Mouse (Mus musculus) bone marrow, adult 2 months (tissue): ENCODE results near the gene Slc13a5. TPM values are rescaled to one million over a fixed set of nuclear protein-coding genes. Genes with fewer than 3 reads are reported as not detected.
A peak's percentile ranks its signal among the peaks of the same experiment; 100 is the strongest.

Experiments
- H3K27ac ChIP-seq: fragments of 200-500 bp; 2 replicates; pipeline ENCODE4 v1.5.1; 2012; ENCODE audit warnings: low read depth, mild to moderate bottlenecking, control low read depth, inconsistent platforms, low read length; ENCODE audit not compliant: control insufficient read depth, poor library complexity, insufficient read depth
- H3K4me1 ChIP-seq: fragments of 200-500 bp; 2 replicates; pipeline ENCODE4 v1.6.1; 2011; ENCODE audit warnings: low read length; ENCODE audit not compliant: control insufficient read depth, insufficient read depth
- H3K4me3 ChIP-seq: fragments of 200-500 bp; replicated peaks from 2 replicates; pipeline ENCODE3; 2011; ENCODE audit warnings: mild to moderate bottlenecking, low read depth, low read length, control low read depth; ENCODE audit not compliant: control insufficient read depth
- CTCF ChIP-seq: fragments of 200-500 bp; IDR thresholded peaks from 2 replicates; pipeline ENCODE4 v1.5.1; 2011; ENCODE audit warnings: low read length, control low read depth; ENCODE audit not compliant: control insufficient read depth, insufficient read depth
- POLR2A ChIP-seq: fragments of 200-500 bp; IDR thresholded peaks from 2 replicates; pipeline ENCODE4 v1.6.1; 2011; ENCODE audit warnings: low read depth, mild to moderate bottlenecking, control low read depth, low read length, borderline replicate concordance; ENCODE audit not compliant: control insufficient read depth
- whole genome bisulfite sequencing: fragments of 180-500 bp; shearing (Covaris S2); methylation state at CpG from one replicate; pipeline ENCODE4 v1.1.7; 2018; 5-methylcytosine and 5-hydroxymethylcytosine counted together
- polyA plus RNA-seq: library from polyadenylated mRNA; stranded (reverse); fragments of >200 nt; gene quantifications from 2 replicates; pipeline ENCODE4 v1.2.4, GENCODE M21; 2011; ENCODE audit warnings: low replicate concordance; ENCODE audit not compliant: missing spikeins, insufficient read depth, insufficient read length

Gene Slc13a5
- polyA plus RNA-seq, 1 experiment, result not detected

DNA sequence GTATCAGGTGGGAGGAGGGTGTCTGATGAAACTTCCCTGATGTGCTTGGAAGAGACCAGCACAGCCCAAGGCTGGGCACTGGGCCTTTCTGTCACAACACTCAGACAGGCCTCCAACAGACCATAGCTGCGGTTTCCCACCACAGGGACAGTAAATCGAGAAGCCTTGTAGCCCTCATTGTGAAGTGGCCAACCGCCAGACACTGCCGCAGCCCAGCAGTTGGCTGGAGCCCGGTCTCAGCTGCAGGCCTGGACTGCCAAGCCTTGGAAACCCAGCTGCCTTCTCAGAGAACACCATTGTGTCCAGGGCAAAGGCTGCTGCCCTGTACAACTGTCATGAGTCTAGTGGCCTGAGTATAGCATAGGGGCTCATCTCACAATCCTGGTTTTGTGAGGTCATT lies 33.0 kb downstream of the Slc13a5 start:
- WGBS, result 61% methylated on average over 5 of the region's 5 CpGs
- no peak for TF ChIP-seq POLR2A
- no peak for TF ChIP-seq CTCF
- no peak overlapping the region for H3K27ac ChIP-seq
- H3K4me3 ChIP-seq, result no peak overlapping the region
- H3K4me1 ChIP-seq, result no peaks in the 10 kb centered on the region

DNA sequence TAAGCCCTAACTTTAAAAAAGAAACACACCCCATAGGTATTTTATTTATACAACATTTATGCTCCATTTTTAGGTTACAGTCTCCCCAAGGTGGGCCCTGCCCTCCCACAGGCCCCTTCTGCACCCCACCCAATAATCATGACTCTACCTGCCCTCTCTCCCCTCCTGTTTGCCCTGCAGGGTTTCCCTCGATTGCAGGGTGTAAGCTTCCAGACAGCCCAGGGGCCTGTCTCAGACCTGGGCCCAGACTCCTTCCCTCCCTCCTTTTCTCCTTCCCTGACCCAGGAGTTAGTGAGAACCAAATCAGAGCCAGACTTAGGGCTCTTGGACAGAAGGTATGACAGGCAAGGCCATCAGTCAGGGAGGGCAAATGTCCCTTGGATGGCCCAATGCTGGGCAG lies 34.0 kb downstream of the Slc13a5 start:
- Histone ChIP-seq H3K4me1 (no peaks in the 10 kb centered on the region), H3K27ac (no peak overlapping the region), H3K4me3 (no peak overlapping the region)
- WGBS, result 67% methylated on average over 1 of the region's 1 CpGs
- TF ChIP-seq CTCF, result no peak

DNA sequence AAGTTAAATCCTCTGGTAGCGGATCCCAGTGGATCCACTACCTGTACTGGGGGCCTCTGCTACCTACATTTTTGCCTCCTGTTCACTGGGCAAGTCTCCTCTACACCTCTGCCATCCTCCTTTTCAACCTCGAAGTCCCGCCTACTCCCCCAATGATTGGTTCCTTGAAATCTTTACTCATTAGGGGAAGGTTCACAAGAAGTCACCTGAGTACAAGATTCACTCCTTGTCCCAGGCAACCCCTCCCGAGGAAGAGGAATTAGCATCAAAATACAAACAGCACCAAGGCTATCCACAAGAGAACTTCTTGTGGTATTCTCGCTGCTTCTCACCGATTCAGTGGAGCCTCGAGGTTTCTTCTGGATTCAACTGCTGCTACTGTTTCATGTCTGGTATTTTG lies 35.0 kb downstream of the Slc13a5 start:
- H3K27ac ChIP-seq, result no peak overlapping the region
- 80% methylated on average over 7 of the region's 7 CpGs for WGBS
- no peak overlapping the region for H3K4me3 ChIP-seq
- TF ChIP-seq POLR2A, result no peak
- TF ChIP-seq CTCF, result no peak
- H3K4me1 ChIP-seq, result no peaks in the 10 kb centered on the region

DNA sequence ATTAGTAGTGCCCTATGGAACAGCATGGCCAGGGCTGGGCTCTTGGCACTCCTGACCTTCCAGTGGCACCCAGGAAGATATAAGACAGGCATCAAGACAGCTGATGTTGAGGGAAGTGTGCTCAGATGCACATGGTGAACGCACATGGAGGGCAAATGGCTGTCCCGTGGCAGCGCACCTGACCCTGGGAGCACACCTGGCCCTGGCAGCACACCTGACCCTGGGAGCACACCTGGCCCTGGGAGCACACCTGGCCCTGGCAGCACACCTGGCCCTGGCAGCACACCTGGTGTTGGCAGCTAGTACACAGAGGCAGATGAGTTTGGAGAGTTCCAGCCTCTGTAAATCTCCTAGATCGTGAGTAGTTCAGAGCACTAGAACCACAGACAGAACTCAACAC lies 38.5 kb downstream of the Slc13a5 start:
- no peaks in the 10 kb centered on the region for H3K4me1 ChIP-seq
- H3K27ac ChIP-seq, result no peak overlapping the region
- no peak for TF ChIP-seq CTCF
- TF ChIP-seq POLR2A, result no peak
- 80% methylated on average over 4 of the region's 4 CpGs for WGBS
- H3K4me3 ChIP-seq, result no peak overlapping the region

DNA sequence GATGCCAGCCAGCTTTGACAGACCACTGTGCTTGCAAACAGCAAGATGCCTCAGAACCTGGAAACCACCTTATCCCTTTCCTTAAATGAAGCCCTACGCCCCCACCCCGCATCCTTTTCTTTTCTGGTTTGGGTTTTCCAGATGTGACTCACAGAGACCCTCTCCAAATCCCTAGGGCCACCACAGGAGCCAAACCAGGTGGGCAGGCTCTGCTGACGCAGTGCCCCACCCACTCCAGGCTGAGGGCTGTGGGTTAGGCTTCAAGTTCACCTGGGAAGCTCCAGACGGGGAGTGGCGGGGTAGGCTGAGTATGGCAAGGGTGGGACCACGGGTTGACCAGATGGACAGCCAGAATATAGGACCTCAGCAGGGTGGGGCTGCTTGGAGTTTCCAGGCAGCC lies 40.1 kb downstream of the Slc13a5 start:
- Histone ChIP-seq H3K27ac (no peak overlapping the region), H3K4me1 (no peaks in the 10 kb centered on the region), H3K4me3 (no peak overlapping the region)
- TF ChIP-seq CTCF, result no peak
- TF ChIP-seq POLR2A, result no peak
- 81% methylated on average over 6 of the region's 6 CpGs for WGBS

DNA sequence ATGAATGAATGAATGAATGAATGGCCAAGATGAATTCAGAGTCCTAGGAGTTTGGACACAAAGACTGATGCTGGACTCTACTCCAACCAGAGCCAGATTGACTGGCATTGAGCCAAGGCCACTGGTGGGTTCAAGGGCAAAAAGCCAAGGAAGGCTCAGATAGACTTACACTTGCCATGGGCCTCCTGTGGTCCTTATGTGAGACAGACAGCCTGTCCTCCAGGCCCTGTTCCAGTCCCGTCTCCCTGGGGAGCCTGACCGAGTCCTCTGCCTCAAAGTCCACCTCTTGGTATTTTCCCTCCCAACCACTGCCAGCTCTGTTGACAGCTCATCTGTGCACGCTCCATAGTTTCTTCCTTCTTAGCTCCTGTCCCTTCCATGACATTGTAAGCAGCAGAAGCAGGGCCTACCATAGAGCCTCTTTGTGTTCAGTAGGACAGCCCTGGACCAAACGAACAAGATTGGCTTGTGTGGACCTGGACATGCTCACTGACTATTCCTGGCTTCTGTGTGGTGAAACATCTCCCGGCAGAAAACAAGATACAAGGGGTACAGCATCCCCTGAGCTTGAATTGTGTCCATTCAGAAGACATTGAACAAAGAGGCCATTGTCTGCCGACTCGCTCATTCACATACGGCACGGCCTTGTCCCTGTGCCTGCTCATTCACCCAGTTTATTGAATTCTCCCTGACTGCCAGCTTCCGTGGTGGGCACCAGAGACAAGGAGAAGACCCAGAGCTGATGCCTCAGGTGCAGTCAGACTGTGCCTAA lies 40.8 kb downstream of the Slc13a5 start:
- no peak for TF ChIP-seq CTCF
- TF ChIP-seq POLR2A, result no peak
- Histone ChIP-seq H3K4me3 (no peak overlapping the region), H3K4me1 (no peaks in the 10 kb centered on the region), H3K27ac (no peak overlapping the region)
- 82% methylated on average over 10 of the region's 10 CpGs for WGBS

DNA sequence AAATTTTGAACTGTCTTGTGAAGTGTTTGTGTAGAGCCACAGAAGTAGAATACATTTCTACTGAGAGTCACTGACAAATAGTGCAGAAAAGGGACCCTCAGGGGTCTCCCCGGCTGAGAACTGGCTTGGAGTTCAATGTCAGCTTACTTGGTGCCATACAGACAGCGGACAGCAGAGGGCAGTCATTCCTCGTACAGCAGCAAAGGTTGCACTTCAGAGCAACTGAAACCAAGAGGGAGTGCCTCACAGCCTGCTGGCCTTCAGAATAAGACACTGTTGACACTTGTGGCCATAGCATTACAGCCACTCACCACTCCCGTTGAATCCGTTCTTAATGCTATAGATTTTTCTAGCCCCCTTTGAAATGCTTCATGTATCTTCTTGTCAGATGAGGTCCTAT lies 42.2 kb downstream of the Slc13a5 start:
- 9% methylated on average over 5 of the region's 5 CpGs for WGBS
- peak; percentile 86 for TF ChIP-seq CTCF
- TF ChIP-seq POLR2A, result no peak
- no peak overlapping the region for H3K27ac ChIP-seq
- no peak overlapping the region for H3K4me3 ChIP-seq
- H3K4me1 ChIP-seq, result no peaks in the 10 kb centered on the region

DNA sequence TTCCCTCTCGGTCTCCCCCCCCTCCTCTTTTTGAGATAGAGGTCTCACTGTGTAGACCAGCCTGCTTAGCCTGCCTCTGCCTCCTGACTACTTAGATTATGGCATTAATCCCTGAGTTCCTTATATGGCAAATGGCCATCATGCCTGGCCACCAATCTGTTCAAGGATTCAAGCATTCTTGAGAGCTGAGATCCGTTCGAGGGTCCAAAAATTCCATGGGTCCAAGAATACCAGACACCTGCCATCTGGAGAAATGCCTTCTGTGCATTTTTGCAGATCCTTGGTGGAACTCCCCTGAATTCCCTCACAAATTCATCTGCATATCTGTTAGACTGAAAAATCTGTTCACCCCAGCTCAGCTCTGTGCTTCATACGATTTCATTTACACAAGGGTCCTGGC lies 43.6 kb downstream of the Slc13a5 start:
- no peak overlapping the region for H3K4me3 ChIP-seq
- no peaks in the 10 kb centered on the region for H3K4me1 ChIP-seq
- TF ChIP-seq POLR2A (no peak), CTCF (no peak)
- 73% methylated on average over 4 of the region's 4 CpGs for WGBS
- no peak overlapping the region for H3K27ac ChIP-seq

DNA sequence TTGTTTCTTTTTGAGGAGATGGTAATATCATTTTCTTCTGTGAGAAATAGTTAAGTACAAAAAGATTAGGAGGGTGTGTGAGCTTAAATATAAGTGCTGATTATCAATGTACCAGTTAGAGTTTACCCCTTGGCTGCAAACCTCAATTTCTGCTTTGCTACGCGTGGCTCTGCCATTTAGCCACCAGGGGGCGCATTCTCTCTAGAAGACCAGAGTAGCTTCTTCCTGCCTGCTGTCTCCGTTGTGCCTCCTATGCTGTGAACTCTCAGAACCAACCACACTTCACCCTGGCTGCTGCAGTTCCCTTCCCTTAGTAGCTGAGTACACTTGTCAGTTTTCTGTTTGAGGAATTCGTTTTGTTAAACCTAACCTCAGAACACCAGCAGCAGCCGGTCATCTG lies 45.7 kb downstream of the Slc13a5 start:
- TF ChIP-seq CTCF, result peak; percentile 95
- no peak for TF ChIP-seq POLR2A
- no peak overlapping the region for H3K27ac ChIP-seq

More for the DNA sequence above, 45.7 kb downstream of the Slc13a5 start:
- H3K4me3 ChIP-seq, result no peak overlapping the region
- H3K4me1 ChIP-seq, result no peaks in the 10 kb centered on the region; the same call in 1 of the 2 replicates
- WGBS, result 13% methylated on average over 6 of the region's 6 CpGs
